Mouse (Mus musculus): ENCODE measurements around the gene Pla2g15.

Pla2g15 gene

GRCm38 (mm10) chr8:106136156-106137130 is 13.8 kb upstream of the Pla2g15 start, which contains the start of gene Esrp2:
Gene Esrp2 (minus strand): TSS chr8:106136974.
- DNase-seq = no peak

- no peak for DNase-seq
These were observed 12.8 kb upstream of the Pla2g15 start for GRCm38 (mm10) chr8:106137218-106137905.

- no peak for DNase-seq
These were observed 12.2 kb upstream of the Pla2g15 start for GRCm38 (mm10) chr8:106137906-106138477.

GRCm38 (mm10) chr8:106138616-106139015 is 11.6 kb upstream of the Pla2g15 start:
- DNase-seq = no peak

GRCm38 (mm10) chr8:106140191-106140590 is 10.0 kb upstream of the Pla2g15 start:
- no peak for DNase-seq

- peak; percentile 70 for DNase-seq
These were observed 9.4 kb upstream of the Pla2g15 start for GRCm38 (mm10) chr8:106140769-106141168.

- no peak for DNase-seq
These were observed 4.9 kb upstream of the Pla2g15 start for GRCm38 (mm10) chr8:106145331-106145730.

- DNase-seq = no peak
These were observed 4.2 kb upstream of the Pla2g15 start for GRCm38 (mm10) chr8:106146014-106146413.

- no peak for DNase-seq
These were observed 2.2 kb upstream of the Pla2g15 start for GRCm38 (mm10) chr8:106147868-106148565.

GRCm38 (mm10) chr8:106149025-106149424 is 1.2 kb upstream of the Pla2g15 start:
- DNase-seq = no peak

- DNase-seq = no peak
These were observed 428 bp downstream of the Pla2g15 start for GRCm38 (mm10) chr8:106150653-106151000.

- DNase-seq = no peak
These were observed 842 bp downstream of the Pla2g15 start for GRCm38 (mm10) chr8:106151041-106151440.

GRCm38 (mm10) chr8:106152876-106153275 is 2.7 kb downstream of the Pla2g15 start:
- DNase-seq = no peak

- DNase-seq = no peak
These were observed 7.2 kb downstream of the Pla2g15 start for GRCm38 (mm10) chr8:106157419-106157818.

GRCm38 (mm10) chr8:106158381-106158780 is 8.2 kb downstream of the Pla2g15 start:
- DNase-seq = no peak

GRCm38 (mm10) chr8:106159876-106160275 is 9.7 kb downstream of the Pla2g15 start:
- no peak for DNase-seq

- no peak for DNase-seq
These were observed 13.1 kb downstream of the Pla2g15 start for GRCm38 (mm10) chr8:106163251-106163650.

GRCm38 (mm10) chr8:106165460-106165859 is 15.3 kb downstream of the Pla2g15 start:
- DNase-seq = peak; percentile 63

- DNase-seq = peak; percentile 83
These were observed 18.3 kb downstream of the Pla2g15 start, which contains the start of gene Slc7a6 for GRCm38 (mm10) chr8:106168356-106169016. Gene Slc7a6 (plus strand): TSS chr8:106168857.

GRCm38 (mm10) chr8:106169017-106169933 is 19.1 kb downstream of the Pla2g15 start:
- DNase-seq = peak; percentile 34

GRCm38 (mm10) chr8:106169934-106170480 is 19.8 kb downstream of the Pla2g15 start:
- no peak for DNase-seq

Data from cerebellum, adult 11 months (tissue).